ENCODE assay signal across 15 mouse cellular contexts in genomic region chr10:91875450-91875849, GRCm38 (mm10).
"Had no signal": no experiment of that assay in that cellular context is flagged by ENCODE, and none has a peak within 500 bp of the region (broad histone marks: within the 10 kb centered on the region; RNA-seq: fewer than 3 reads in every experiment).

No protein-coding gene starts in this region.

- DNase-seq: gastrocnemius, postnatal 14 days; gastrocnemius, postnatal 36 days; heart, adult 11 months; heart, adult 2 months; heart, postnatal 14 days; heart, postnatal 36 days; kidney, adult 11 months; kidney, adult 2 months; kidney, adult 9 months; kidney, postnatal 14 days; kidney, postnatal 36 days; liver; liver, embryonic 13.5 days had no signal

- ATAC-seq: hindbrain, postnatal 0 days; intestine, embryonic 16.5 days had no signal
